Mouse (Mus musculus): ENCODE data around the gene Dgat2.

DNA sequence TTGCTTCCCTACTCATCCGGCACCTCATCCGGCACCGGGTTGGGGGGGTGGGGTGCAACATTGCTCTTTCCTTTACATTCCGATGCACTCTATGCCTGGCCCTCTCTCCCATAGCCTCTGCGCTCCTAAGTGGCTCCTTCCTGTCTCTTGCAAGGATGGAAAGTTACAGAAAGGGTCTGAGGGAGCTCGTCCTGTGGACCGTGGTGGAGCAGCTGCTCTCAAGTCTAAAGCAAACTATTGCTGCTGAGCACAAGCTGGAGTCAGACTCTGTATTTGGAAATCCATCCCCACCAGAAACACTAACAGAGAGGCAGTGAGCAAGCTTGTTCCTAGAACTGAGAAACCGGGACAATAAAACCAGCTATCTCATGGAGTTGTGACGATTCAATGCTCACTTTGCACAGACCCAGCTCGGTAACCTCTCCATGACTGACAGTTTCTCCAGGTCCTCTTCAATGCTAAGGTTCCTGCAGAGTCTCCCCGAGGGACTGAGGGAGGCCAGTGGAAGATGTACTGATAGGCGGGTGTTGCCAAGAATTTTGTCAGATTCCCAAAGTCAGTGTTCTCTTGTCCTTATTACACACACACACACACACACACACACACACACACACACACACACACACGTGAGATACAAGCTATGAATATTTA is 42.6 kb downstream of the Dgat2 start:
- TF ChIP-seq CTCF (IDR thresholded peaks at IDR 0.05; ENCODE audit: extremely low read depth, insufficient read depth, low read length) (no peak), POLR2A (IDR thresholded peaks at IDR 0.05; ENCODE audit: extremely low read depth, insufficient read depth, low read length) (no peak)
